In the genomic region with DNA sequence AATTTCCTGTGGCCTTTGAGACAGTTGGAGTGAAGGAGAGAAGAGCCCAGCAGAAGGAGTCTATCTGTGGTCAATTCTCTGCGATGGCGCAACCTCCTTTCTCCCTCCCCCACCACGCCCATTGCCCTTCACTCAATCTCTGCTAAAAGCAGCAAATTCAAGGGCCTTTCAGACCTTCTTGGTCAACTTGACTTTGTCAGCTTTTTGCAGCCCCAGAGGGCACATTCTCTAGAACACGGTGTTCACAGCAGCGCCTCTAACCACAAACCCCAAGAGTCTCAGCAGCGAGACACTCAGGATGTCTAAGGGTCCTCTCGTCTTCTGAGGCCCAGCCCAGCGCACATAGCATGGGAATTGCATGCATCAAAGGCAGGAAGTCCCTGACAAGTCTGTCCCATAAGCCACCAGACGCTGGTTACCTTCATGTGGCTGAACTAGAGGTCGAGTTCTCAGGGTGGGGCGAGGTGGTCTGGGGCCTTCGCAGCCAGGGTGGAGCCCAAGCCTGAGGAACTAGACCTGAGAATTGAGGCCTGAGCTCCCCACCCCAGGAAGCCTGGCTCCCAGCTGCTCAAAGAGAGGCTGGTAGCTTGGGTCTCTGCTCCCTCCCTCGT, we compare ENCODE assay signal across 8 mouse cellular contexts. TPM values are rescaled to one million over a fixed set of nuclear protein-coding genes. Genes with fewer than 3 reads are reported as not detected.
DNase-seq lines count a peak whose midpoint lies in the region; ATAC-seq and TF ChIP-seq lines count a peak whose summit lies in the region.

No protein-coding gene starts in this region.

- no peak for DNase-seq in intestine, embryonic 14.5 days (ENCODE audit: low spot score)
- DNase-seq in heart, postnatal 0 days (ENCODE audit: low spot score): peak; percentile 19
- DNase-seq in lung, postnatal 10 days: peak; percentile 80
- peak; percentile 55 to 56 for DNase-seq in thymus, postnatal 10 days (ENCODE audit: low spot score in 2 of 2)
- no peak for DNase-seq in layer of hippocampus, adult 8-10 months (ENCODE audit: low spot score in 2 of 2)
- no peak for DNase-seq in cerebellum, adult 9-11 months

- no peak overlapping the region for H3K4me2 ChIP-seq in intestine, embryonic 14.5 days (ENCODE audit: low read length)
- H3K4me2 ChIP-seq in intestine, embryonic 15.5 days (replicated peaks): no peak overlapping the region
- no peak overlapping the region for H3K4me2 ChIP-seq in heart, postnatal 0 days (ENCODE audit: low read depth, low read length)
- no peak overlapping the region for H3K4me2 ChIP-seq in midbrain, embryonic 15.5 days

- WGBS in intestine, embryonic 14.5 days: 61% methylated on average over 13 of the region's 13 CpGs
- 55% methylated on average over 13 of the region's 13 CpGs for WGBS in intestine, embryonic 15.5 days
- WGBS in heart, postnatal 0 days: 57% methylated on average over 13 of the region's 13 CpGs
- 84% methylated on average over 13 of the region's 13 CpGs for WGBS in midbrain, embryonic 15.5 days

- no peak overlapping the region for H3K4me3 ChIP-seq in intestine, embryonic 14.5 days (ENCODE audit: low read depth, low read length)
- H3K4me3 ChIP-seq in intestine, embryonic 15.5 days (replicated peaks): no peak overlapping the region
- no peak overlapping the region for H3K4me3 ChIP-seq in heart, postnatal 0 days (ENCODE audit: low read depth, low read length)
- H3K4me3 ChIP-seq in midbrain, embryonic 15.5 days: no peak overlapping the region

- ATAC-seq in intestine, embryonic 14.5 days (replicated peaks; ENCODE audit: low FRiP score, low TSS enrichment, low read depth): 0 out of 2 replicates have a peak, but pooled peaks have one; percentile 55
- no peak; the same call in 1 of the 2 replicates for ATAC-seq in intestine, embryonic 15.5 days
- ATAC-seq in heart, postnatal 0 days (ENCODE audit: insufficient read depth, low read depth): no peak
- ATAC-seq in midbrain, embryonic 15.5 days (replicated peaks): no peak

- H3K9me3 ChIP-seq in intestine, embryonic 14.5 days (ENCODE audit: control insufficient read depth, low read length): no peaks in the 10 kb centered on the region
- no peaks in the 10 kb centered on the region for H3K9me3 ChIP-seq in intestine, embryonic 15.5 days
- H3K9me3 ChIP-seq in heart, postnatal 0 days (replicated peaks; ENCODE audit: control insufficient read depth, low read length): no peaks in the 10 kb centered on the region
- no peaks in the 10 kb centered on the region for H3K9me3 ChIP-seq in midbrain, embryonic 15.5 days

- H3K27ac ChIP-seq in intestine, embryonic 14.5 days (ENCODE audit: low read depth): peak overlapping the region; percentile 47
- no peak overlapping the region for H3K27ac ChIP-seq in intestine, embryonic 15.5 days
- H3K27ac ChIP-seq in heart, postnatal 0 days (ENCODE audit: low read depth): peak overlapping the region; percentile 69
- no peak overlapping the region for H3K27ac ChIP-seq in midbrain, embryonic 15.5 days

- H3K27me3 ChIP-seq in intestine, embryonic 14.5 days (replicated peaks; ENCODE audit: control insufficient read depth, insufficient read depth, low read length): no peaks in the 10 kb centered on the region
- H3K27me3 ChIP-seq in intestine, embryonic 15.5 days (replicated peaks): no peaks in the 10 kb centered on the region
- H3K27me3 ChIP-seq in heart, postnatal 0 days (ENCODE audit: control insufficient read depth, insufficient read depth, low read length): no peaks in the 10 kb centered on the region
- no peaks in the 10 kb centered on the region for H3K27me3 ChIP-seq in midbrain, embryonic 15.5 days (replicated peaks)

- no peak overlapping the region for H3K9ac ChIP-seq in intestine, embryonic 14.5 days (ENCODE audit: low read length)
- H3K9ac ChIP-seq in intestine, embryonic 15.5 days: no peak overlapping the region
- H3K9ac ChIP-seq in heart, postnatal 0 days (replicated peaks; ENCODE audit: low read depth, low read length): no peak overlapping the region
- H3K9ac ChIP-seq in midbrain, embryonic 15.5 days: no peak overlapping the region

- TF ChIP-seq CTCF in heart, postnatal 0 days (IDR thresholded peaks at IDR 0.05; ENCODE audit: low read depth): no peak

- no peak for TF ChIP-seq EP300 in heart, postnatal 0 days (IDR thresholded peaks at IDR 0.05; ENCODE audit: low read depth)

- H3K36me3 ChIP-seq in intestine, embryonic 14.5 days (ENCODE audit: control insufficient read depth, insufficient read depth, low read length): no peaks in the 10 kb centered on the region
- no peaks in the 10 kb centered on the region for H3K36me3 ChIP-seq in intestine, embryonic 15.5 days
- no peaks in the 10 kb centered on the region for H3K36me3 ChIP-seq in heart, postnatal 0 days (replicated peaks; ENCODE audit: control insufficient read depth, insufficient read depth, low read length)
- H3K36me3 ChIP-seq in midbrain, embryonic 15.5 days (replicated peaks): no peaks in the 10 kb centered on the region

- peaks cover 10% of the 10 kb centered on the region; the same call in 1 of the 2 replicates for H3K4me1 ChIP-seq in intestine, embryonic 14.5 days (replicated peaks; ENCODE audit: control insufficient read depth, insufficient read depth, low read length)
- peaks cover 17% of the 10 kb centered on the region for H3K4me1 ChIP-seq in intestine, embryonic 15.5 days (replicated peaks)
- H3K4me1 ChIP-seq in heart, postnatal 0 days (ENCODE audit: control insufficient read depth, insufficient read depth): peaks cover 20% of the 10 kb centered on the region
- no peaks in the 10 kb centered on the region for H3K4me1 ChIP-seq in midbrain, embryonic 15.5 days

RNA-seq across cellular contexts. Expression of a gene that starts 37.8 kb away (rescaled TPM):
- 416 and 452 TPM in 2 replicates for polyA plus RNA-seq in intestine, embryonic 14.5 days (2014; fragmentation: Nextera tagmentation; extraction: Ambion mirVana)
- 357 and 384 TPM in 2 replicates for polyA plus RNA-seq in intestine, embryonic 15.5 days (2015; fragmentation: Nextera tagmentation; extraction: Ambion mirVana)
- 177 and 180 TPM in 2 replicates for total RNA-seq in heart, postnatal 0 days (2014; rRNA removed; ENCODE audit: low replicate concordance)
- polyA plus RNA-seq in heart, postnatal 0 days (2015; fragmentation: Nextera tagmentation; extraction: Ambion mirVana): 109 and 124 TPM in 2 replicates
- total RNA-seq in layer of hippocampus, adult 8-10 months (2022): 10 to 100 TPM; 17.5 to 23.7 (median 21.7) TPM
- polyA plus RNA-seq in midbrain, embryonic 15.5 days (2015; fragmentation: Nextera tagmentation; extraction: Ambion mirVana): 154 and 163 TPM in 2 replicates

RNA-seq across cellular contexts. Expression of a gene that starts 41.1 kb away (rescaled TPM):
- polyA plus RNA-seq in intestine, embryonic 14.5 days (2014; fragmentation: Nextera tagmentation; extraction: Ambion mirVana): 17.1 and 19.2 TPM in 2 replicates
- polyA plus RNA-seq in intestine, embryonic 15.5 days (2015; fragmentation: Nextera tagmentation; extraction: Ambion mirVana): 11.3 and 12.0 TPM in 2 replicates
- total RNA-seq in heart, postnatal 0 days (2014; rRNA removed; ENCODE audit: low replicate concordance): 26.2 and 34.8 TPM in 2 replicates
- 7.4 and 7.9 TPM in 2 replicates for polyA plus RNA-seq in heart, postnatal 0 days (2015; fragmentation: Nextera tagmentation; extraction: Ambion mirVana)
- total RNA-seq in layer of hippocampus, adult 8-10 months (2022): 10 to 100 TPM; 26.1 to 32.9 (median 28.6) TPM
- polyA plus RNA-seq in midbrain, embryonic 15.5 days (2015; fragmentation: Nextera tagmentation; extraction: Ambion mirVana): 14.0 and 15.1 TPM in 2 replicates

Comparison
In these comparisons a context has a peak if more than half of its experiments do, and no peak if none do; other contexts are left out.
1. H3K27ac ChIP-seq: peak in intestine, embryonic 14.5 days (single experiment) and heart, postnatal 0 days (single experiment); none in intestine, embryonic 15.5 days (single experiment) and midbrain, embryonic 15.5 days (single experiment).
2. DNase-seq: peak in heart, postnatal 0 days (single experiment), lung, postnatal 10 days (single experiment) and thymus, postnatal 10 days (2 of 2); none in intestine, embryonic 14.5 days (single experiment), layer of hippocampus, adult 8-10 months (0 of 2) and cerebellum, adult 9-11 months (single experiment).